Mouse (Mus musculus) stomach, postnatal 0 days (tissue): Measurements from ENCODE around the gene Depdc1b. TPM values are rescaled to one million over a fixed set of nuclear protein-coding genes. Genes with fewer than 3 reads are reported as not detected.

Experiments
- ATAC-seq: fragments of 200-750 bp; cut with Nextera tagmentation; 2 replicates; pipeline ENCODE4 v1.8.0; 2017; ENCODE audit not compliant: low FRiP score, low TSS enrichment
- DNase-seq: peaks from one replicate; pipeline ENCODE4 v3.0.0-alpha.2; 2016; ENCODE audit warnings: low spot score
- H3K27ac ChIP-seq: fragments of 300-500 bp; sonication (generic); replicated peaks from 2 replicates; pipeline ENCODE4 v1.5.1; 2014; ENCODE audit warnings: mild to moderate bottlenecking, control low read depth
- H3K27me3 ChIP-seq: fragments of 300-500 bp; sonication (generic); 2 replicates; pipeline ENCODE4 v1.6.1; 2014; ENCODE audit warnings: low read length; ENCODE audit not compliant: control insufficient read depth, insufficient read depth
- H3K36me3 ChIP-seq: fragments of 300-500 bp; sonication (generic); 2 replicates; pipeline ENCODE4 v1.6.1; 2014; ENCODE audit warnings: low read length, mixed read lengths; ENCODE audit not compliant: control insufficient read depth, insufficient read depth
- H3K4me1 ChIP-seq: fragments of 300-500 bp; sonication (generic); replicated peaks from 2 replicates; pipeline ENCODE4 v1.6.1; 2014; ENCODE audit warnings: antibody characterized with exemption; ENCODE audit not compliant: control insufficient read depth, insufficient read depth
- H3K4me2 ChIP-seq: fragments of 300-500 bp; sonication (generic); replicated peaks from 2 replicates; pipeline ENCODE4 v1.6.1; 2014; ENCODE audit warnings: low read depth, mild to moderate bottlenecking, control low read depth, moderate library complexity
- H3K4me3 ChIP-seq: fragments of 300-500 bp; sonication (generic); 2 replicates; pipeline ENCODE4 v1.5.1; 2014; ENCODE audit warnings: low read depth, low read length, control low read depth
- H3K9ac ChIP-seq: fragments of 300-500 bp; sonication (generic); 2 replicates; pipeline ENCODE4 v1.6.1; 2014; ENCODE audit warnings: mild to moderate bottlenecking, low read length, control low read depth, mixed read lengths
- H3K9me3 ChIP-seq: fragments of 300-500 bp; sonication (generic); 2 replicates; pipeline ENCODE4 v1.6.1; 2016; ENCODE audit warnings: low read length; ENCODE audit not compliant: control insufficient read depth
- CTCF ChIP-seq: IDR thresholded peaks from 2 replicates; pipeline ENCODE4 v1.5.1; 2016; ENCODE audit warnings: antibody characterized with exemption, low read depth, mild to moderate bottlenecking, moderate library complexity
- EP300 ChIP-seq: optimal IDR thresholded peaks from 2 replicates; pipeline ENCODE3; 2016; ENCODE audit warnings: antibody characterized with exemption
- WGBS: fragments of 180-500 bp; shearing (Covaris S2); extraction: QIAGEN DNeasy Blood & Tissue Kit; methylation state at CpG from one replicate; pipeline ENCODE4 v1.1.7; 2014; 5-methylcytosine and 5-hydroxymethylcytosine counted together
- polyA plus RNA-seq: library from polyadenylated mRNA; unstranded; fragments of >200 nt; fragmentation: Nextera tagmentation; extraction: Ambion mirVana; gene quantifications from 2 replicates; pipeline ENCODE4 v1.2.1, GENCODE M21; 2015

Depdc1b gene
- polyA plus RNA-seq = 1.2 and 1.5 TPM in 2 replicates

DNA sequence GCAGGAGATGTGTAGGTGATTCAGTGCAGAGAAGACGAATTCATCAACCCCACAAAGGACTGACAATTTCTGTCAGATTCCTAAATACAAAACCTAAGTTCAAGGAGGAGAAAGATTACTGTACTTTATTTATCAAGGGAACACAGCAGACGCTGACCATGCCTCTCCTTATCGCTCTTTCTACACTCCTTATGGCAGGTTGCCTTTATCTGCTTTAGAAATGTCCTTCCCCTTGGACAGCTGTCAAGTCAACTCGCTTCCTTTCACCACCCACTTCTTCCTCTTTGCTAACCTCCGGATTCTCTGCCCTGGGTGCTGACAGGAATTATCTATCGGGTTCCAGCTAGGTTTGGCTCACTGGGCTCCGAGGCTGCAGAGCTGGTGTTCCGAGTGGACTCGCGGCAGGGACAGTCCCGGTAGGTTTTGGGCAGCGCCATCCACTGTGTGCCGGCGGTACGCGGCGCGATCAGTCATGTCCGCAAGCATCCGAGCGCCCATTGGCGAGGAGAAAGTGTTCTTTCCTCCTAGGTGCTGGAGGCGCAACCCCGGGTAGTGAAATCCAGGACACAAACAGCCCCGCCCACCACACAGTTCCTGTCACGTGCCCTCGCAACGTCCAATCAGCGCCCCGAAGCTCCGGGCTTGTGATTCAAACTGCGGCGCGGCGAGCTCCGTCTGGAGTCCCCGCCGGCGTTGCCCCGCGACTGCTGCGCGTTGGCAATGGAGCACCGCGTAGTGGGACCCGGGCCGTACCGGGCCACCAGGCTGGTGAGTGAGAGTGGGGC is at the start of gene Depdc1b:
Gene Depdc1b (plus strand): TSS at position 631 of the 785 bp plus-strand sequence.
- H3K27me3 ChIP-seq = no peaks in the 10 kb centered on the region
- no peak for TF ChIP-seq EP300
- peak; percentile 36; the same call in 1 of the 2 replicates for TF ChIP-seq CTCF
- ATAC-seq (peak; percentile 97), DNase-seq (peak; percentile 96)
- under 1% methylated on average over 48 of the region's 48 CpGs for WGBS
- H3K27ac ChIP-seq = no peak within 1 kb of the TSS
- peak within 1 kb of the TSS; percentile 66 for H3K9ac ChIP-seq
- H3K36me3 ChIP-seq = no peaks in the 10 kb centered on the region
- H3K4me2 ChIP-seq = peak within 1 kb of the TSS; percentile 97
- H3K9me3 ChIP-seq = no peaks in the 10 kb centered on the region
- peak within 1 kb of the TSS; percentile 64 for H3K4me3 ChIP-seq
- H3K4me1 ChIP-seq = 0 out of 2 replicates have a peak, but pooled peaks cover 3% of the 10 kb centered on the region

DNA sequence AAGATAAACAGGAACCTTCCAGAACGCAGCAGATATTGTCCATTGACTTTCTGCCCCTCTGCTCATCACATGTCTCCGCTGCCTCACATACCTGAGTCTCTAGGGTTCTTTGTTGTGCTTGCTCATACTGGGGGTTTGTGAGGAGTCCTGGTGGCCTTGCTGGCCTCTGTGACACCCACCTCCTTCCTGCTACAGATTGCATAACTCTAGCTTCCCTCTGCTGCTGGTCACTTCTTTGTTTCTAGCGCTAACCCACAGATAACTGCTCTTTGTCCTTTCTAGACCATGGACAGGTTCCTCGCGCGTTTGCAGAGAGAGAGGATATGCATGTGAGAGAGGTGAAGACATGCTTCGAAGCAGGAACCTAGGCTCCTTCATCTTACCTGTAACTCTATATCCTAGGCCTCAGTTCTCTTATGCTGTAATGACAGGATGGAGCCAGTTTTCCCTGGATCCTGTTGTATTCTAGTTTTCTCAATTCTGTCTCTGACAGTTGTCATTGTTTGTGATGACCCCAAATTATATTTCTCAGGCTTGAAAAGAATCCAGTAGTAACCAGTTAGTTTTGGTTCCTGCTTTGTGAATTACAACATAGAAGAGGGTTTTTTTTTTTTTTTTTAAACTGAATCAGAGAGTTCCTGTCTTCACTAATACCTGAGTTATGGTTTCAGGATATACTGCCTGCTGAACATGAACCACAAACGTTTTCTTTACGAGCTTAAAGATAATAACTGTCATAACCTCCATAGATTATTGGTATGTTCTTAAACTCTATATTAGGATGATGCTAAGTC is 48.1 kb upstream of the Depdc1b start:
- Histone ChIP-seq H3K4me3 (no peak overlapping the region), H3K9ac (no peak overlapping the region), H3K27ac (no peak overlapping the region), H3K27me3 (no peaks in the 10 kb centered on the region), H3K9me3 (no peaks in the 10 kb centered on the region), H3K4me1 (no peaks in the 10 kb centered on the region), H3K4me2 (no peak overlapping the region), H3K36me3 (no peaks in the 10 kb centered on the region)
- DNase-seq (no peak), ATAC-seq (no peak)
- 61% methylated on average over 9 of the region's 9 CpGs for WGBS
- no peak for TF ChIP-seq EP300
- TF ChIP-seq CTCF = no peak

- ATAC-seq = no peak
Measured at GRCm38 (mm10) chr13:108271458-108272148, 44.5 kb upstream of the Depdc1b start.

GRCm38 (mm10) chr13:108272332-108272731 is 43.8 kb upstream of the Depdc1b start:
- H3K27ac ChIP-seq = no peak overlapping the region
- H3K36me3 ChIP-seq = no peaks in the 10 kb centered on the region
- H3K27me3 ChIP-seq = no peaks in the 10 kb centered on the region
- H3K4me1 ChIP-seq = no peaks in the 10 kb centered on the region
- no peak overlapping the region for H3K9ac ChIP-seq
- ATAC-seq = no peak
- DNase-seq = no peak
- TF ChIP-seq EP300 = no peak
- TF ChIP-seq CTCF = no peak
- H3K4me3 ChIP-seq = no peak overlapping the region
- H3K9me3 ChIP-seq = no peaks in the 10 kb centered on the region
- no peak overlapping the region for H3K4me2 ChIP-seq
- 63% methylated on average over 8 of the region's 8 CpGs for WGBS

More at GRCm38 (mm10) chr13:108271458-108272148, 44.5 kb upstream of the Depdc1b start:
- Histone ChIP-seq H3K36me3 (no peaks in the 10 kb centered on the region), H3K9ac (no peak overlapping the region), H3K9me3 (no peaks in the 10 kb centered on the region), H3K4me1 (no peaks in the 10 kb centered on the region), H3K4me3 (no peak overlapping the region), H3K27ac (no peak overlapping the region), H3K27me3 (no peaks in the 10 kb centered on the region), H3K4me2 (no peak overlapping the region)
- TF ChIP-seq EP300 = no peak
- no peak for TF ChIP-seq CTCF
- no peak for DNase-seq
- 49% methylated on average over 7 of the region's 7 CpGs for WGBS

DNA sequence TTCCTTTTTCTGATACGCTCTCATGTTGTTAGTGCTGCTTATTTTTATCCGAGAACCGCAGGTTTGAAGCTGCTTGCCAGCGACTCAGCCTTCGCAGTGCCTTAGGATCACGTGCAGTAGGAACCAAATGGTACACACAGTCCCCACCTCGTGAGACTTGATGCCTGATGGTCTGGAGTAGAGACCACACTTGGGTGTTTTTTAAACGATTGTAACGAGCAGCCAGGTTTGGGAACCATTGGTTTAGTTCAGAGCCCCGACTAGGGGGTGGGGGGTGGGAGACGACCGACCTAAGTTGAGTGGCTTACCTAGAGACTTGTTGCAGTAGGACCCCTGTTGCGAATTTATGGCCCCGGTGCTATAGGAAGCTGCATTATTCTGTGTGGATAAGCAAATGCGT is 43.1 kb upstream of the Depdc1b start:
- no peak overlapping the region for H3K27ac ChIP-seq

More for the DNA sequence above, 43.1 kb upstream of the Depdc1b start:
- no peak overlapping the region for H3K4me2 ChIP-seq
- H3K9me3 ChIP-seq = no peaks in the 10 kb centered on the region
- no peak overlapping the region for H3K9ac ChIP-seq
- H3K36me3 ChIP-seq = no peaks in the 10 kb centered on the region
- DNase-seq (no peak), ATAC-seq (no peak)
- no peaks in the 10 kb centered on the region for H3K27me3 ChIP-seq
- no peak for TF ChIP-seq EP300
- TF ChIP-seq CTCF = no peak
- no peak overlapping the region for H3K4me3 ChIP-seq
- H3K4me1 ChIP-seq = no peaks in the 10 kb centered on the region
- 64% methylated on average over 15 of the region's 15 CpGs for WGBS
